Mouse (Mus musculus): ENCODE data around the gene Scfd2. TPM values are rescaled to one million over a fixed set of nuclear protein-coding genes. Genes with fewer than 3 reads are reported as not detected.

Gene Scfd2
- polyA plus RNA-seq, 1 experiment from 2014 or later: 21.0 TPM

GRCm38 (mm10) chr5:74171768-74172167 lies 359.8 kb downstream of the Scfd2 start:
- ATAC-seq (ENCODE audit: insufficient number of reproducible peaks, low FRiP score, low TSS enrichment, low read depth): no peak
- 46% methylated on average over 9 of the region's 9 CpGs for WGBS
- no peak overlapping the region for H3K4me2 ChIP-seq (replicated peaks)

GRCm38 (mm10) chr5:74168085-74168484 lies 363.5 kb downstream of the Scfd2 start:
- Histone ChIP-seq H3K9ac (no peak overlapping the region), H3K4me3 (replicated peaks) (no peak overlapping the region), H3K4me1 (peaks cover 40% of the 10 kb centered on the region), H3K27me3 (no peaks in the 10 kb centered on the region), H3K27ac (replicated peaks) (no peak overlapping the region), H3K9me3 (replicated peaks) (no peaks in the 10 kb centered on the region), H3K4me2 (replicated peaks) (no peak overlapping the region), H3K36me3 (no peaks in the 10 kb centered on the region)
- WGBS: 45% methylated on average over 3 of the region's 3 CpGs
- ATAC-seq (ENCODE audit: insufficient number of reproducible peaks, low FRiP score, low TSS enrichment, low read depth): peak; percentile 77

More at GRCm38 (mm10) chr5:74171768-74172167, 359.8 kb downstream of the Scfd2 start:
- Histone ChIP-seq H3K4me1 (peaks cover 57% of the 10 kb centered on the region), H3K9ac (no peak overlapping the region), H3K36me3 (no peaks in the 10 kb centered on the region), H3K27me3 (no peaks in the 10 kb centered on the region), H3K4me3 (replicated peaks) (no peak overlapping the region), H3K9me3 (replicated peaks) (no peaks in the 10 kb centered on the region), H3K27ac (replicated peaks) (peak overlapping the region; percentile 79; the same call in 1 of the 2 replicates)

DNA sequence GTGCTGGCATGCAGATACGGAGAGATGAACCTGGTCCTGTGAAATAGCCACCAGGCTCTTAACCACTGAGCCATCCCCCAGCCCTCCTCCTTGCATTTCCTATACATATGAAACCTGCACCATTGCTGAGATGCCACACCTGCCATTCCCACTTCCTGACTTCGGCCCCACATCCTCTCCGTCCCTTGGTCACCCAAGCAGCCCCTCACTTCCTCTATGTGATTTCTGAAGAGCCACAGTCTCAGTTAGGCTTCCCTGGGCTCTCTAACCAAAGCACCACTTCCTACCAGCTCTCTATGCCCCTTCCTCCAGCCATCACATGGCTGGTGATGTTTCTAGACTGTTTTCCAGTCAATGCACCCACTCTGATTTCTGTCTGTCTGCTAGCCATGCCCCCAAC lies 364.9 kb downstream of the Scfd2 start:
- no peak for ATAC-seq (ENCODE audit: insufficient number of reproducible peaks, low FRiP score, low TSS enrichment, low read depth)
- H3K9me3 ChIP-seq (replicated peaks): no peaks in the 10 kb centered on the region
- H3K9ac ChIP-seq: no peak overlapping the region
- H3K27me3 ChIP-seq: no peaks in the 10 kb centered on the region
- no peak overlapping the region for H3K4me2 ChIP-seq (replicated peaks)
- H3K27ac ChIP-seq (replicated peaks): no peak overlapping the region
- no peak overlapping the region for H3K4me3 ChIP-seq (replicated peaks)
- H3K36me3 ChIP-seq: no peaks in the 10 kb centered on the region
- 93% methylated on average over 3 of the region's 3 CpGs for WGBS
- peaks cover 41% of the 10 kb centered on the region for H3K4me1 ChIP-seq

- no peak overlapping the region for H3K4me2 ChIP-seq (replicated peaks)
These were observed 367.0 kb downstream of the Scfd2 start for GRCm38 (mm10) chr5:74164547-74164946.

DNA sequence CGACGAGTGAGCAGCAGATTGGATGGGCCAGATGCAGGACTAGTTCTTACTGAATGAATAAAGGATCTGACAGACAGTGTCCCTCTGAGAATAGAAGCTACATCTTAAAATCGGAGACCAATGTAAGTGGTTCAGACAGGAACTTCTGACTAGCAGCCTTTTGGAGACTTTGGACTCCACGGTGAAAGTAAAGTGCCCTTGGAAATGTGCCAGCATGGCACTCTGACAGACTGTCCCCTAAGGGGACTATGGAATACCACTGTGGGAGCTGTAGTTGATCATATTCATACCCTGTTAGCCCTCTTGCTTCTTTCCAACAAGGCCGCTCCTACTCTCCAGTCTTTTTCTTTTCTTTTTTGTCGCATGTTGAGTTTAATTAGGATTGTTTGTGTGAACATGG lies 368.4 kb downstream of the Scfd2 start:
- no peak for ATAC-seq (ENCODE audit: insufficient number of reproducible peaks, low FRiP score, low TSS enrichment, low read depth)
- Histone ChIP-seq H3K4me3 (replicated peaks) (no peak overlapping the region), H3K9me3 (replicated peaks) (no peaks in the 10 kb centered on the region), H3K36me3 (no peaks in the 10 kb centered on the region), H3K4me2 (replicated peaks) (no peak overlapping the region), H3K9ac (no peak overlapping the region), H3K4me1 (peaks cover 57% of the 10 kb centered on the region), H3K27ac (replicated peaks) (no peak overlapping the region), H3K27me3 (no peaks in the 10 kb centered on the region)
- WGBS: 57% methylated on average over 6 of the region's 6 CpGs

More at GRCm38 (mm10) chr5:74164547-74164946, 367.0 kb downstream of the Scfd2 start:
- ATAC-seq (ENCODE audit: insufficient number of reproducible peaks, low FRiP score, low TSS enrichment, low read depth): no peak
- H3K27ac ChIP-seq (replicated peaks): no peak overlapping the region
- peaks cover 61% of the 10 kb centered on the region for H3K4me1 ChIP-seq
- 63% methylated on average over 7 of the region's 7 CpGs for WGBS
- H3K4me3 ChIP-seq (replicated peaks): no peak overlapping the region
- H3K36me3 ChIP-seq: no peaks in the 10 kb centered on the region
- no peak overlapping the region for H3K9ac ChIP-seq
- no peaks in the 10 kb centered on the region for H3K9me3 ChIP-seq (replicated peaks)
- no peaks in the 10 kb centered on the region for H3K27me3 ChIP-seq

DNA sequence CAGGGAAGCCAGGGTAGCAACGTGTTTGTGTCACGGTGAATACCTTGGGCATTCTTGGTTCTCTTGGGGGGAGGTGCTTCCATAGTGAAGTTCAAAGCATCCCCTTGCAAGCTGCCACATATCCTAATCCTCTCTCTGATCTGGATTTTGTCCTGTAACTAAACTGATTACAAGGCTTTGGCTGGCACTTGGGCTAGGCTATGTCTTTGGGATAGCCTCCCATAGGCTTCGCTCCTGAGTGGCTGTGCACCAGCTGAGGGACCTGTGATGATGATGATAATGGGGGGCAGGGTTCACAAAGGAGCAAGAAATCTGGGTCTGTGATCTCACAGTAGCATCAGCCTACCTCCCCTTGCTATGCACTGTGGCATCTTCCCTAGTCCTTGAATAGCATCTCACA lies 369.5 kb downstream of the Scfd2 start:
- peak overlapping the region; percentile 92 for H3K27ac ChIP-seq (replicated peaks)
- H3K4me1 ChIP-seq: peaks cover 52% of the 10 kb centered on the region
- H3K9ac ChIP-seq: no peak overlapping the region
- no peaks in the 10 kb centered on the region for H3K36me3 ChIP-seq
- H3K4me3 ChIP-seq (replicated peaks): peak overlapping the region; percentile 21
- H3K9me3 ChIP-seq (replicated peaks): no peaks in the 10 kb centered on the region
- 19% methylated on average over 3 of the region's 3 CpGs for WGBS
- peak overlapping the region; percentile 50 for H3K4me2 ChIP-seq (replicated peaks)
- ATAC-seq (ENCODE audit: insufficient number of reproducible peaks, low FRiP score, low TSS enrichment, low read depth): no peak
- H3K27me3 ChIP-seq: no peaks in the 10 kb centered on the region

DNA sequence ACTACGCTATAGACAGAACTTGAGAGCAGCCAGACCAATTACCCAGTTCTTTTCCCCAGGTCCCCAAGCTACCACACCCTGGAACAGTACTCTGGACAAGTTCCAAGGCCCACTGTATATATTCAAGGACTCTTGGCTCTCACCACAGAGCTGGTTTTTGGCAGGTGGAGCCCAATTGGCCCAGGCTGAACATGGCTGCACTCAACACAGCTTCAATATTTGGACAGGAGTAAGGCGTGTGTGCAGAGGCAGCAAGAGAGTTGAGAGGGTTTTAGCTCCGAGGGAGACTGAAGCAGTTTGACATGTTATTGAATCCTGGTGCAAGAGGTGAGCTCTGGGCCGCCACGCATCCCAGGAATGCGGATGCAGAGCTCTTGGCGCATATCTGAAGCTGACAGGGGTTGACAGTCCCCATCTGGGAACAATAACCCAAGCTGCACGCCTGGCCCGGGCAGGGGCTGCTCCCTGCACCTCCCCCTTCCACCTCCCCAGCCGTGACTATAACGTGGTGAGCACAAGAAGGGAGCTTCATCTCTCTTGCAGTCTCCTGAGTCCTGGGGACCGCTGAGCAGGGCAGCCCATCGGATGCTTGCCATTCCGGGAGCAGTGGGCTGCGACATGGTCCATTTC lies 370.1 kb downstream of the Scfd2 start:
- H3K4me3 ChIP-seq (replicated peaks): peak overlapping the region; percentile 21
- no peaks in the 10 kb centered on the region for H3K9me3 ChIP-seq (replicated peaks)
- no peaks in the 10 kb centered on the region for H3K27me3 ChIP-seq
- H3K4me2 ChIP-seq (replicated peaks): peak overlapping the region; percentile 50
- WGBS: 3% methylated on average over 15 of the region's 15 CpGs
- ATAC-seq (ENCODE audit: insufficient number of reproducible peaks, low FRiP score, low TSS enrichment, low read depth): peak; percentile 86
- peak overlapping the region; percentile 92 for H3K27ac ChIP-seq (replicated peaks)
- no peak overlapping the region for H3K9ac ChIP-seq
- H3K4me1 ChIP-seq: peaks cover 55% of the 10 kb centered on the region
- H3K36me3 ChIP-seq: no peaks in the 10 kb centered on the region

GRCm38 (mm10) chr5:74160349-74160748 lies 371.2 kb downstream of the Scfd2 start:
- H3K27ac ChIP-seq (replicated peaks): peak overlapping the region; percentile 92
- no peaks in the 10 kb centered on the region for H3K9me3 ChIP-seq (replicated peaks)
- no peaks in the 10 kb centered on the region for H3K27me3 ChIP-seq
- WGBS: 55% methylated on average over 4 of the region's 4 CpGs
- no peaks in the 10 kb centered on the region for H3K36me3 ChIP-seq
- no peak overlapping the region for H3K9ac ChIP-seq
- ATAC-seq (ENCODE audit: insufficient number of reproducible peaks, low FRiP score, low TSS enrichment, low read depth): no peak
- peaks cover 56% of the 10 kb centered on the region for H3K4me1 ChIP-seq
- no peak overlapping the region for H3K4me2 ChIP-seq (replicated peaks)
- H3K4me3 ChIP-seq (replicated peaks): no peak overlapping the region

DNA sequence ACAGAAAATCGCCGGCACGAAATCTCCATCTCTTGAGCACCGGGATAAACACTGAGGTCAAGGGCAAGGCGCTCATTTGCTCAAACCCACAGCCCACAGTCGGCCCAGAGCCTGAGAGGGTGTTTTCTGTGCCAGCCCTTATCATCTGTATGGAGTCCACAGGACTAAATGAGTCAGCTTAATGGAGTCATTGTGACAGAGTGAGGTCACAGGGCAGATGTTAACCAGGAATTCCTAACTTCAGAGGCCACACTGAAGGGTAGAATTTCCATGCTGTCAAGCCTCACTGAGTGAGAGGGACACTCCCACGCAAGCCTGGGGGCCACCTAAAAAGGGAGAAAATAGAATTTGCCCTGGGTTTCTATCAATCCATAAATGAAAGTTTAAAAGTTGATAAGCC lies 371.7 kb downstream of the Scfd2 start:
- Histone ChIP-seq H3K27ac (replicated peaks) (peak overlapping the region; percentile 92), H3K9me3 (replicated peaks) (no peaks in the 10 kb centered on the region), H3K4me3 (replicated peaks) (no peak overlapping the region), H3K27me3 (no peaks in the 10 kb centered on the region), H3K36me3 (no peaks in the 10 kb centered on the region), H3K4me1 (peaks cover 60% of the 10 kb centered on the region), H3K4me2 (replicated peaks) (no peak overlapping the region), H3K9ac (no peak overlapping the region)
- WGBS: 21% methylated on average over 7 of the region's 7 CpGs
- no peak for ATAC-seq (ENCODE audit: insufficient number of reproducible peaks, low FRiP score, low TSS enrichment, low read depth)

DNA sequence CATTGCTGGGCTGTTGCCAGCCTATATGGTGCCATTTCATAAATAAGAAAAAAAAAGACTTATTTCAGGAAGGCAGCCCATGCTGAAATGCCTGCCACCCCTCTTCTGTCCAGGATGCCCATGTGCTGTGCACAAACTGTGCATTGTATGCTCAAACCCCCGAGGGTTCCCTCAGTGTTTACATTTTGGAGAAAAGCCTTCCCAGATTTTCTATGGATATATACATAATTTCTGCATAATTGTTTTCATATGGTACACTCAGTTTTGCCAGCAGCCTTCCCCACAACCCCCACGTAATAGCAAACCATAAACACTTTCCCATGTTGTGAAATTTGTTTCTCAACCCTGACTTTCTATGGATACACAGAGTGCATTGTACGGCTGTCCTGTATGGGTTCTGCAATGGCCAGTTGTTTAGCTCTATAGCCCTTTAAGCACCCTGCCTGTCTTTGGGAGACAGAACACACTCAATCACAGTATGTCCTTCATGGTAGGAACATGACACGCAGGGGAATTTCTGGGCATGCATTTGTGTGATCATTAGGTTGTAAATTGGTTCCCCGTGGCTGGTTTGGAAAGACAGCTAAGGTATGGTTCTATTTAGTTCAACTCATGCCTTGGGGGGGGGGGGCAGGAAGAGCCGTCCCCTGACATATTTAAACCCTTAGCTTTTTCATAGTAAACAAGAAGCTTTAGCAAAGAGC lies 372.5 kb downstream of the Scfd2 start:
- Histone ChIP-seq H3K9ac (no peak overlapping the region), H3K4me2 (replicated peaks) (no peak overlapping the region), H3K27me3 (no peaks in the 10 kb centered on the region), H3K4me3 (replicated peaks) (no peak overlapping the region), H3K36me3 (no peaks in the 10 kb centered on the region), H3K4me1 (peaks cover 54% of the 10 kb centered on the region), H3K27ac (replicated peaks) (peak overlapping the region; percentile 92), H3K9me3 (replicated peaks) (no peaks in the 10 kb centered on the region)
- WGBS: 35% methylated on average over 6 of the region's 6 CpGs
- peak; percentile 72 for ATAC-seq (ENCODE audit: insufficient number of reproducible peaks, low FRiP score, low TSS enrichment, low read depth)

- Histone ChIP-seq H3K9me3 (replicated peaks) (no peaks in the 10 kb centered on the region), H3K27ac (replicated peaks) (no peak overlapping the region), H3K4me2 (replicated peaks) (no peak overlapping the region), H3K27me3 (no peaks in the 10 kb centered on the region), H3K4me1 (peaks cover 28% of the 10 kb centered on the region), H3K4me3 (replicated peaks) (no peak overlapping the region), H3K36me3 (no peaks in the 10 kb centered on the region), H3K9ac (no peak overlapping the region)
- no peak for ATAC-seq (ENCODE audit: insufficient number of reproducible peaks, low FRiP score, low TSS enrichment, low read depth)
- 53% methylated on average over 7 of the region's 7 CpGs for WGBS
These were observed 375.7 kb downstream of the Scfd2 start for GRCm38 (mm10) chr5:74155860-74156351.

All from embryonic facial prominence, embryonic 15.5 days (tissue).